Mouse (Mus musculus): Measurements from ENCODE around the gene Pde10a.

The Pde10a gene

GRCm38 (mm10) chr17:8581579-8581978 lies 56.4 kb downstream of the Pde10a start:
- no peak for DNase-seq (ENCODE audit: low spot score)

- DNase-seq (ENCODE audit: low spot score): peak; percentile 73
Measured at GRCm38 (mm10) chr17:8592427-8593277, 67.5 kb downstream of the Pde10a start.

- DNase-seq (ENCODE audit: low spot score): peak; percentile 36
Measured at GRCm38 (mm10) chr17:8597790-8598189, 72.6 kb downstream of the Pde10a start.

GRCm38 (mm10) chr17:8602976-8603375 lies 77.8 kb downstream of the Pde10a start:
- no peak for DNase-seq (ENCODE audit: low spot score)

- no peak for DNase-seq (ENCODE audit: low spot score)
Measured at GRCm38 (mm10) chr17:8605921-8606320, 80.7 kb downstream of the Pde10a start.

GRCm38 (mm10) chr17:8606695-8607094 lies 81.5 kb downstream of the Pde10a start:
- DNase-seq (ENCODE audit: low spot score): no peak

- no peak for DNase-seq (ENCODE audit: low spot score)
Measured at GRCm38 (mm10) chr17:8611916-8612315, 86.7 kb downstream of the Pde10a start.

GRCm38 (mm10) chr17:8613882-8614551 lies 88.8 kb downstream of the Pde10a start:
- peak; percentile 72 for DNase-seq (ENCODE audit: low spot score)

GRCm38 (mm10) chr17:8620346-8620745 lies 95.2 kb downstream of the Pde10a start:
- DNase-seq (ENCODE audit: low spot score): no peak

- no peak for DNase-seq (ENCODE audit: low spot score)
Measured at GRCm38 (mm10) chr17:8621105-8621504, 95.9 kb downstream of the Pde10a start.

GRCm38 (mm10) chr17:8621906-8622305 lies 96.7 kb downstream of the Pde10a start:
- DNase-seq (ENCODE audit: low spot score): no peak

- DNase-seq (ENCODE audit: low spot score): no peak
Measured at GRCm38 (mm10) chr17:8626421-8626820, 101.2 kb downstream of the Pde10a start.

- no peak for DNase-seq (ENCODE audit: low spot score)
Measured at GRCm38 (mm10) chr17:8631701-8632100, 106.5 kb downstream of the Pde10a start.

GRCm38 (mm10) chr17:8633596-8633995 lies 108.4 kb downstream of the Pde10a start:
- DNase-seq (ENCODE audit: low spot score): no peak

GRCm38 (mm10) chr17:8634476-8634875 lies 109.3 kb downstream of the Pde10a start:
- no peak for DNase-seq (ENCODE audit: low spot score)

GRCm38 (mm10) chr17:8636231-8636630 lies 111.1 kb downstream of the Pde10a start:
- no peak for DNase-seq (ENCODE audit: low spot score)

GRCm38 (mm10) chr17:8636691-8637090 lies 111.5 kb downstream of the Pde10a start:
- no peak for DNase-seq (ENCODE audit: low spot score)

- DNase-seq (ENCODE audit: low spot score): no peak
Measured at GRCm38 (mm10) chr17:8637181-8637580, 112.0 kb downstream of the Pde10a start.

- no peak for DNase-seq (ENCODE audit: low spot score)
Measured at GRCm38 (mm10) chr17:8639703-8640380, 114.7 kb downstream of the Pde10a start.

- no peak for DNase-seq (ENCODE audit: low spot score)
Measured at GRCm38 (mm10) chr17:8640741-8641480, 115.7 kb downstream of the Pde10a start.

- no peak for DNase-seq (ENCODE audit: low spot score)
Measured at GRCm38 (mm10) chr17:8641491-8641890, 116.3 kb downstream of the Pde10a start.

- no peak for DNase-seq (ENCODE audit: low spot score)
Measured at GRCm38 (mm10) chr17:8642356-8642755, 117.2 kb downstream of the Pde10a start.
